Mouse (Mus musculus) lung, adult 2 months (tissue): ENCODE data around the gene Pex10. TPM values are rescaled to one million over a fixed set of nuclear protein-coding genes. Genes with fewer than 3 reads are reported as not detected.

Source experiments
- DNase-seq: peaks from one replicate; pipeline ENCODE4 v3.0.0; 2022
- H3K4me1 ChIP-seq: fragments of 200-500 bp; 2 replicates; pipeline ENCODE4 v1.6.1; 2011; ENCODE audit warnings: low read length; ENCODE audit not compliant: control insufficient read depth, insufficient read depth
- H3K4me3 ChIP-seq: fragments of 200-500 bp; replicated peaks from 2 replicates; pipeline ENCODE3; 2011; ENCODE audit warnings: low read depth, mild to moderate bottlenecking, control low read depth, low read length; ENCODE audit errors: extremely low read depth
- CTCF ChIP-seq: fragments of 200-500 bp; IDR thresholded peaks from 2 replicates; pipeline ENCODE4 v1.5.1; 2011; ENCODE audit warnings: mild to moderate bottlenecking, low read length, control low read depth; ENCODE audit not compliant: insufficient read depth
- POLR2A ChIP-seq: fragments of 200-500 bp; IDR thresholded peaks from 2 replicates; pipeline ENCODE4 v1.6.1; 2011; ENCODE audit warnings: low read depth, mild to moderate bottlenecking, control low read depth, low read length, borderline replicate concordance; ENCODE audit errors: extremely low read depth
- whole genome bisulfite sequencing: fragments of 180-500 bp; shearing (Covaris S2); methylation state at CpG from one replicate; pipeline ENCODE4 v1.1.7; 2018; 5-methylcytosine and 5-hydroxymethylcytosine counted together
- polyA plus RNA-seq: library from polyadenylated mRNA; depleted of rRNA; stranded (reverse); fragments of >200 nt; gene quantifications from 2 replicates; pipeline ENCODE4 v1.2.3, GENCODE M21; 2012

Pex10 gene
- polyA plus RNA-seq, 1 experiment: 20.8 TPM

DNA sequence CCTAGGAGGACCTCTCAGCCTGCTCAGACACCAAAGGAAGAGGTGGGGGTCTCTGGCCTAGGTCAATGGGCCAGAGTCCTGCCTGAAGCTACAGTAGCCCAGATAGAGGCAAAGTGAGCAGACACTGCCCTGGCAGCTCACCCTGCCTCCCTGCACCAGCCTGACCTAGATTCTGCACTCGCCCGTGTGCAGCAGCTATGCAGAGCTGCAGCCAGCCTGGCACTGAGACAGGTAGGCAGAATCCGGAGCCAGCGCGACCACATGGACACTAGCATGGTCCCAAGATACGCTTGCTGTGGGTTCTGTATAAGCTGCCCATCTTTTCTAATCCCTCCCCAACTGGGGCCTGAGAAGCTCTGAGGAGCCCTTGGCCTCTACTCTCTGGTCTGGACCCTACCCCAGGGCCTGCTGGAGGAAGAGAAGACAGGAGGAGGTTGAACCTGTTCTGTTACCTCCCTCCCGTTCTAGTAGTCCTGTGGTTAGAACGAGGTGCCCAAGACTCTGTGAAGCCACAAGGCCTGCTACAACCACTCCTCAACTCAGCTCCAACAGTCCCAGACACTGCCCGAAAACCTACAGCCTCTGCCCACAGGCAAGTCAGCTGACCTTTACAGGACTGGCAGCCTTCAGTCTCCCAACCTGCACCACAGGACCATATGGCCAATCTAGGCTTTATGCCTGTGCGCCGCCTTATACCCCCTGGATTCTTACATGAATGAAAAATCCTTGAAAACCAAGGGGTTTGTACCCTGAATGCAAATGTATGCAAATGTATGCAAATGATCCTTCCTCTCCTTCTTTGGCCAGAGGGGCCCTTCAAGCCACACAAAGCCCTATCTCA is 42.4 kb upstream of the Pex10 start:
- no peak for DNase-seq
- no peaks in the 10 kb centered on the region for H3K4me1 ChIP-seq
- TF ChIP-seq CTCF (no peak), POLR2A (no peak)
- WGBS: 83% methylated on average over 11 of the region's 11 CpGs
- H3K4me3 ChIP-seq: no peak overlapping the region

DNA sequence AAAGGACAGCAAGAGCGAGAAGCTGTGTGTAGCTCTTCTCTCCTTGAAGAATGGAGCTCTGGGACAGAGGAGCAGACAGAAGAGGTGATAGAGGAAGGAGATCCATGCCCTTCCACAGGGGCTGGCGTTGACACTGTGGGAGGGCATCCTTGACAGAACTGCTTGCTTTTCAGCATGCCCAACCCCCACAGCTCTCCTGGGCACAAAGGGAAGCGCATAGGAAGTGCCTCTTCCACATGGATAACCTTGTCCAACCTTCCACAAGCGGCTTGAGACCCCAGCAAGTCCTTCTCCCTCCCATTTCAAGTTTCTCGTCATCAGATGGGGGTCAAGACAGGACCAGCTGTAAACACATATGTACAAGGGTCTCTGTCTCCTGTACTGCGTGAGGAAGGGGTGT is 33.7 kb upstream of the Pex10 start:
- H3K4me1 ChIP-seq: no peaks in the 10 kb centered on the region
- TF ChIP-seq POLR2A (no peak), CTCF (no peak)
- WGBS: 29% methylated on average over 6 of the region's 6 CpGs
- DNase-seq: no peak
- no peak overlapping the region for H3K4me3 ChIP-seq

DNA sequence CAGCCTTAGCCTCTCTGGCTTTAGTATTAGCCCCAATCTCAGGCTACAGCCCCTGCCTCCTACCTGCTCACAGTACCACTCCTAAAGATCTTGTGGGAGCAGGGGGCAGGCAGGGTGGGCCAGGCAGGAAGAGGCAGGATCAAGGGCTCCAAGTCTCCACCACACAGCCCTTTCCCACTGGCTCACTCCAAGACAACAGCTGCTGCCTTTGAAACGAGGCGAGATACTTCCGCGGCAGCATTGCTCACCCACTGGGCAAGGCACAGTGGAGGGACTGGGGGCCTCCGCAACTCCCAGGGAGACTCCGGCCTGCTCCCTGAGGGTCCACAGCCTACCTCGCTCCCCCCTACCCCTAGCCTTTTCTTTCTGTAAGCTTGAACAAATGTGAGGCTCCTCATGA is 32.6 kb upstream of the Pex10 start:
- Histone ChIP-seq H3K4me3 (no peak overlapping the region), H3K4me1 (no peaks in the 10 kb centered on the region)
- TF ChIP-seq CTCF (no peak), POLR2A (no peak)
- WGBS: 34% methylated on average over 7 of the region's 7 CpGs
- no peak for DNase-seq

DNA sequence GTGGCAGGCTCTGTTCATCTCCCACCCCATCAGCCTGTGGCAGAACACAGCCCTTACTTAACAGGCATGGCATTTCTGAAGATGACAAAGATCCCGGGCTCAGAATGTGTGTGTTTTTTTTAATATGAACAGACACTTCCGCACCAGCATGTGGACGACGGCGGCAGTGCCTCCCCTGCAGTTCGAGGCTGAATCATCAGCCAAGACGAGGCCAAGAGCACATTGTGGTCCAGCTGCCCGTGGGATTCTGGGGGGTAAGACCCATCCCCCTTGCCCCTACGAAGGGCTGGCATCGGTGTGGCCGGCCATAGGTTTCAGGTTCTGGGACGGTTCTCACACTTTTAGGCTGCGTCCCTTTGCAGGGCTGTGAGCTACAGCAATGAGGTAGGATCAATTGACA is 32.0 kb upstream of the Pex10 start:
- H3K4me3 ChIP-seq: no peak overlapping the region
- TF ChIP-seq CTCF (no peak), POLR2A (no peak)
- no peak for DNase-seq
- 54% methylated on average over 13 of the region's 13 CpGs for WGBS
- H3K4me1 ChIP-seq: no peaks in the 10 kb centered on the region

DNA sequence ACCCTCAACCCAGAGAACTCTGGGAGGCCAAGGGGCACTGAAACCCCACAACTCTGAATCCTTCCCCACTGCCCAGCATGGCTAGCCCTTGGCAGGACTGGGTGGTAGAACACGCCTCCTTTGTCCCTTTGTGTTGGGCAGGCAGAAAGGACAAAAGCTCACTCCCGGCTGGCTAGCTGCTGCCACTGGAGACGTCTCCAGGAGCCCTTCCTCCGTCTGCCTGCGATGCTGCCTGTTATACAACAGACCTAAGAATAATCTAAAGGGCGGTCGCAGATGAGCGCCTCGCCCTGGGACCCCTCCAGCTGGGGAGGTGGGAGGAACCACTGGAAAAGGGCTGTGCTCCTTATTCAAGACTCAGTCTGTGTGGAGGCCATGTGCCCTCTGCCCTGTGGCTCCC is 26.6 kb upstream of the Pex10 start:
- TF ChIP-seq POLR2A (no peak), CTCF (no peak)

DNA sequence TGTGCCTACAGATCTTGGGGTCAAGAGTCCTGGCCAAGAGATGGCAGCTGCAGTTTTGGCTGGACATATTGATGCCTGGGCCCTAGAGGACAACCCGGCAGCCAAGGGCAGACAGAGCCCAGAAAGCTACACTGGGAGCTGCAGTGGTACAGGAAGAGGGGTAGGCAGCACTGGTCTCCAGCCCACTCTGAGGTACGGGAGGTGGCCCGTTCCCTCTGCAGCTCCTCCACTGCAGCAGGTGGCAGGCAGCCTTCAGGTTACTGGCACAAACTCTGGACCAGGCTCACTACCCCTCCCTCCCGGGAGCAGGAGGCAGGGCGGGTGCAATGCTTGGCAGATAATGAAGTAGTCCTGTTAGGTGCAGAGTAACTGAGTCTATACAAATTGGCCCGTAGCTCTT is 26.1 kb upstream of the Pex10 start:
- TF ChIP-seq POLR2A: no peak
- no peak for TF ChIP-seq CTCF

More for the DNA sequence above, 26.6 kb upstream of the Pex10 start:
- no peak overlapping the region for H3K4me3 ChIP-seq
- H3K4me1 ChIP-seq: no peaks in the 10 kb centered on the region
- no peak for DNase-seq
- WGBS: 57% methylated on average over 9 of the region's 9 CpGs

DNA sequence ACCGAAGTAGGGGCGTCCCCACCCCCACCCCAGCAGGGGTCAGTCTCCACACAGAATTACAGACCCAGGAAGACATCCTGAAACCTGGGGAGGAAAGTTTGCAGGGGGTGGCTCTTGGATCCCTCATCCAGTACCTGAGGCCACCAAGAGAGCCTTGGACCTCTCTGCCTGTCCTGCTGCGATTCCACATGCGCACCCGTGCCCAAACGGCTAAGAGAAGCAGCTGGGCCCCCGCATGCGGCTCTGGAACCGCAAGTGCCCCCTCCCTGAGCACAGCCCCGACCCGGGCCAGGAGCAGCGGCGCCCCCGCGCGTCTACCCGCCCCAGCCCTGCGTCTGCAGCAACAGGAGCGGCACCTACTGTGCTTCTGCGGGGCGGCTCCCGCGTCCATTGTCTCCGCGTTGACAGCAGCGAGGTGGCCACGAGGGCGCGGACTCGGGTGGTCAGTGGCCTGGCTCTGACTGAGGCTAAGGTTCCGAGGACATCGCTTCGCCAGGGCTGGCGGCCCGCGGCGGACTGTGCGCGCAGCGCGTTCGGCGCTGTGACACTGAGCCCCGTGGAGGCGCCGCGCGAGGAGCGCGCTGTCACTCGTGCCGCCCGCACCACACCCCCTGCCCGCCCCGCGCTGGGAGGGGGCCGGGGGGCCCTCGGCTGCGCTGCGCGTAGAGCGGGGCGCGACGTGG is 24.1 kb upstream of the Pex10 start:
- H3K4me3 ChIP-seq: no peak overlapping the region
- no peaks in the 10 kb centered on the region for H3K4me1 ChIP-seq
- 6% methylated on average over 65 of the region's 65 CpGs for WGBS
- TF ChIP-seq CTCF: no peak
- TF ChIP-seq POLR2A: no peak
- no peak for DNase-seq

More for the DNA sequence above, 26.1 kb upstream of the Pex10 start:
- WGBS: 70% methylated on average over 6 of the region's 6 CpGs
- H3K4me3 ChIP-seq: no peak overlapping the region
- H3K4me1 ChIP-seq: no peaks in the 10 kb centered on the region
- no peak for DNase-seq

DNA sequence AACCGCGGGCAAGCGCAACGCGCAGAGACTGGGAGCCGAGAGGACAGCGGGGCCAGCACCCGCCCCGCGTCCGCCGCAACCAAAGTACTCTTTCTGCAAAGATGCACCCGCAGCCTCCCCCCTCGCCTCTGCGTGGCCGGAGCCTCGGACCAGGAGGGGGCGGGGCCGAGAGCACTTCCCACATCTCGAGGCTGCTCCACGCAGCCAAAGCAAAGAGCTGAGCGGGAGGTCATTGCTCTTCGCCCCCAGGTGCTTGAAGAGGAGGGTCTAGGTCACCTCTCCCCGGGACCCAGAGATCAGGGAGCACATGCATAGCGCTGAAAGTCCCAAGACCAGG is 23.6 kb upstream of the Pex10 start:
- WGBS: 5% methylated on average over 25 of the region's 25 CpGs
- no peak for DNase-seq
- no peaks in the 10 kb centered on the region for H3K4me1 ChIP-seq
- no peak overlapping the region for H3K4me3 ChIP-seq
- TF ChIP-seq POLR2A (no peak), CTCF (no peak)

DNA sequence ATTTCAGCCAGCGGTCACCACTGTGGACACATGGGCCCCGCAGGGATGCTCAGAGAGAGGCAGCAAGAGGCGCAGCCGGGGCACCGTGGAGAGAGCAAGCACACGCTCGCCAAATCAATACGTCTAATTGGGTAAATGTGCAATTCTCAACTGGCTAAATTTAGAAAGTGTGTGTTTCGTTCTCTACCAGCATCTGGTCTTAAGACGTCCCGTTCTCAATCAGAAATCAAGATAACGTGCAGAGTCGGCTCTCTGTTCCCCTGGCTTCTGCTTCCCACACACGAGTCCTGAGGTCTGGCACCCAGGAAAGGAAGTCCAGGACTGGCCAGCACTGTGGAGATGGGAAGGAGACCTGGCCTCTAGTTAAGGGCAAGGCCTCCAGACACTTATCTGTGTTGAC is 20.2 kb upstream of the Pex10 start:
- TF ChIP-seq CTCF (no peak), POLR2A (no peak)

DNA sequence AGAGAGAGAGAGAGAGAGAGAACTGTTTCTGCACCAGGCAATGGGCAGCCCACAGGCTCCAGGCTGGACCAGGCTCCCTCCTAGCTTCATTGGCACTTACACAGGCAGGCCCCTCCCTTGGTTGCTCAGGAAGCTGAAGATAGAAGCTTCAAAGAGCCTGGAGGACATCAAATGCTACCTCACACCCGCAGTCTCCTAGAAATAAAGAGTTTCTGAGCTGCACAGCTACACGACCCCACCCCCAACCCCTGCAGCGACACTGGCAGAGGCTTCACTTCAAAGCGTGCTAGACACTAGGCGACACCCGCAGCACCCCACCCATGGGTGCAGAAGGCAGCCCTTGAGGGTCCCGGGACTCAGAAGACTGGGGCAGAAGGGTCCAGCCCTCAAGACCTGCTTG is 16.7 kb upstream of the Pex10 start:
- 77% methylated on average over 7 of the region's 7 CpGs for WGBS
- no peak for TF ChIP-seq CTCF
- no peak for TF ChIP-seq POLR2A
- DNase-seq: no peak

More for the DNA sequence above, 20.2 kb upstream of the Pex10 start:
- H3K4me3 ChIP-seq: no peak overlapping the region
- no peak for DNase-seq
- no peaks in the 10 kb centered on the region for H3K4me1 ChIP-seq
- 84% methylated on average over 14 of the region's 14 CpGs for WGBS

DNA sequence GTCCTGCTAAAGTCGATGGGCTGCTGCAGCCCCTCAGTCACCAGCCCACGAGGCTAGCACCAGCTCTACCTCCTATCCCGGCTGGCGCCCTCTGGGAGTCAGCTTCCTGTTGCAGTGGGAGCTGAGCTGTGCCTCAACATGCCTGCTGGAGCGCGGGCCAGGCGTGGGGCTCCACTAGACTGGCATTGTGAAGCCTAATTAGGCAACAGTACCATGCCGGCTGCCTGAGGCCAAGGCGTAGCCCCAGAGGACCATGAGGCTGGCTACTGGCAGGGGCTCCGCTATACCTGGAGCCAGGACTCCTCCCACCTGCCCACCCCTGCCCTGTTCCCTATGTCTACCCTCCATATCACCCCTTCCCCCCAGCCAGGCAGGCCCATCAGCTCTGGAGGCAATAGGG is 10.1 kb upstream of the Pex10 start, which contains the start of gene Plch2:
Gene Plch2 (minus strand): TSS at position 61 of the 400 bp plus-strand sequence.
- no peak for DNase-seq
- WGBS: 68% methylated on average over 10 of the region's 10 CpGs
- TF ChIP-seq CTCF (no peak), POLR2A (no peak)
- H3K4me1 ChIP-seq: no peaks in the 10 kb centered on the region
- H3K4me3 ChIP-seq: no peak within 1 kb of the TSS

More for the DNA sequence above, 16.7 kb upstream of the Pex10 start:
- H3K4me1 ChIP-seq: no peaks in the 10 kb centered on the region
- no peak overlapping the region for H3K4me3 ChIP-seq
